Mouse (Mus musculus): ENCODE results near the gene Olfm2.

GRCm38 (mm10) chr9:20712934-20713477, 33.1 kb downstream of the Olfm2 start:
- TF ChIP-seq CTCF (IDR thresholded peaks at IDR 0.05; ENCODE audit: control insufficient read depth, insufficient read depth, insufficient read length) (no peak), MYOG (IDR thresholded peaks at IDR 0.05; ENCODE audit: control insufficient read depth, extremely low read depth, insufficient read length) (no peak), USF1 (IDR thresholded peaks at IDR 0.05; ENCODE audit: low read depth) (no peak)

Measured in C2C12 (cell line).